Mouse (Mus musculus) kidney, adult 9 months (tissue): Measurements from ENCODE around the gene Gab1.

Source experiments
- DNase-seq: peaks from one replicate; pipeline ENCODE4 v3.0.0; 2022

Gene Gab1

DNA sequence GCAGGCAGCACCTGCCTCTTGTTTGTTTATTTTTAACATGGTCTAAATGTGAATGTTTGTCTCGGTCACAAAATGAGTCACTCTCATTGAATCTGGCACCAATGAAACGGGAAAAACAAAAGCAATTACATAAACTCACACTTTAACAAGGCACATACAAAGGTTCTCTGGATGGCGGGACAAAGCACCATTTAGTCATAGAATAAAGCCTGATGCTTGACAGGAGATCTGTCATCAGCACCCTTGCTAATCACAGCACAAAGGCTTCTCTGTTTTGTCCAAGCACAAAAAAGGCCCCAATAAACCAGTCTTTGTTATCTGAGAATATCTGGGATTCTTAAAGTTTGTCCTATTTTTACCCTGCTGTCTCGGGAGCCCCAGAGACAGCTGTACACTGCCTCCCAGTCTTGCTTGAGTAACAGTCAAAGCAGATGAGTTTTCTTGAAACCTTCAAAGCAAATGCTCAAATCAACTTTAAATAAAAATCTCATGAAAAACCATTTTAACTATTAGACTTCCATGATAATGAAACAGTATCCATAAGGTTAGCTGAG, 76.2 kb downstream of the Gab1 start:
- no peak for DNase-seq

DNA sequence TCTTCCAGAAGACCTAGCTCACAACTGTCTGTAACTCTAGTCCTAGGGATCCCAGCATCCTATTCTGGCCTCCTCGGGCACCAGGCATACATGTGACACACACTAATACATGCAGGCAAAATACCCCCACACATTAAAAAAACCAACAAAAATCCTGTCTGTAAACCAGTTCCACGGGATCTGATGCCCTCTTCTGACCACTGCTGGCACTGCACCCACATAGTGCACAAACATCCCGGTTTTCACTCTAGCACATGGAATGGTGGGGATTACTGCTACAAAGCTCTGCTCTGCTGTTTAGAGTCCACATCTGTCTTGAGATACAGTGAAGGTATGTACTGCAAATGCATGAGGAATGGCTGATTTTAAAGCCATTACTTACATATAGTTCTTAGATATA, 81.5 kb downstream of the Gab1 start:
- DNase-seq, result no peak

DNA sequence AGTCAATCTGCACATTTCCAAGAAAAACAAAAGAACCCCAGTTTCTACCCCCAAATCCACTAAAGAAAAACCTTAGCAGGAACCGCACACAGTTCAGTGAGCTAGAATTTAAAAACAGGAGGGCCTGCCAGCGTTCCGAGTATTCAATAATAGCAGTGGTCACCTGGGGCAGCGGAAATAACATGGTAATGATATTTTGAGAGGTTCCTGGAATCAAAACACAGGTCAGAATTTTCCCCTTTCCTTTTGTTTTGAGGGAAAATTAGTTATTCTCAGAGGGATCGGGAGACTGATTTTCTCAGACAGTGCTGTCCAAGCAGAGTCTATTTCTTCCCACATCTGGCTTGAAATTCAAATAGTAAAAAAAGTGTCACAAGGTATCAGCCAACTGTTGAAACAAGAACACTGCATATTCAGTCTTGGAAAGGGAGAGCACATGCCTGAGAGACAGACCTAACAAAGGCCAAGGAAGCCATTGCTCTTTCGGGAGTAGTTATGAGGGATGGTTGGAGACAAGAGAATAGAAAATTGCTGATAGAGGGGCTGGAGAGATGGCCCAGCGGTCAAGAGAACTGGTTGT, 82.0 kb downstream of the Gab1 start:
- DNase-seq, result no peak

DNA sequence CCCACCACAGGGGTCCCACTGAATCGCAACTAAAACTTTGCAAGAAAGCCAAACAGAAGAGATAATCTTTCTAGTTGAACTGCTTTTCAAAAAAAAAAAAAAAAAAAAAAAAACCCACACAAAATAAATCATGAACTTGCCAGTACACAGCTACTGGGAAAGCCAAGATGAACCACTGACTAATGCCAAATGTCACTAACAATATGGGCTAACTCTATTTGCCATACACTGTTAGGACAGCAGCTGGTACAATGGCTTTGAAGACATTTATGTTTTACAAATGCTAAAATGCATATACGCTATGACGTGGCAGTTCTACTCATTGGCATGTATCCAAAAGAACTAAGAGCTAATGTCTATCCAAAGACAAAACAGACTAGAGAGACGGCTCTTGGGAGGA, 84.2 kb downstream of the Gab1 start:
- DNase-seq, result no peak

DNA sequence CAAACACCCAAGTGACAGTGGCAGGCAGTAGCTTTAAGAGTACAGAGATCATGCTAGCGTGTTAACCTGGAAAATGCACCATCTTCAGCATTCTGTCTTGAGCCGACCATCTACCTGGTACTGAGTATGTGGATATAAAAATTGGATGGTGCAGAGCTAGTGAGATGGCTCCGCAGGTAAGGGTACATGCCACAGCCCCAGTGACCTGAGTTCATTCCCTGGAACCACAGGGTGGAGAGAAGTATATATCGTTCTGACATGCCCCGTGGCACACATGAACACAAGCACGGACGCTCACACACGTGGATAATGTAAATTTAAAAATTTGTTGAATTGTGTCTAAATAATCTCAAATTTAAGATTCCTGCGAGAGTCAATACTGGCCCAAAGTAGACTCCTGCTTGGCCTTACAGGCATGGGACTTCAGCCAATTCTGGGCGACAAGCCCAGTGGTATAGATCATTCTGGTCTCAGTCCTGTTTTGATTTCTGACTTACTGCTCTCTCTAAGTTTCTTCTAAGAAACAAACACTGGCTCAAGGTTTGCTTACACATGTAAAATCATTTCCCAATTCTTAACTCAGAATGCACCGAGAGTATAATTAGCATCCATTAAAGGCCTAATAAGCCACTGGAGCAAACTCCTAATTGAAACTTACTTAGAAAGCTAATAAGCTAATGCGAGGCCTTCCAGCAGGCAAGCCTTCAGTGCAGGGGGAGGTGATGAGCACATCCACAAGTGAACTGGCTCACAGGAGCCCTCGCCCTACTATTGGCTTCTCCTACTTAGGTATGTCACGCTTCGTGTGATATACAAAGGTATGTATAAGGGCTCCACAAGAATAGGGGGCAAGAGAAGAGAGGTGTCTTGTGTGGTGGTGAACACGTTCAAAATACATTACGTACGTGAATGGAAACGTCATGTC, 85.5 kb downstream of the Gab1 start:
- DNase-seq, result no peak

DNA sequence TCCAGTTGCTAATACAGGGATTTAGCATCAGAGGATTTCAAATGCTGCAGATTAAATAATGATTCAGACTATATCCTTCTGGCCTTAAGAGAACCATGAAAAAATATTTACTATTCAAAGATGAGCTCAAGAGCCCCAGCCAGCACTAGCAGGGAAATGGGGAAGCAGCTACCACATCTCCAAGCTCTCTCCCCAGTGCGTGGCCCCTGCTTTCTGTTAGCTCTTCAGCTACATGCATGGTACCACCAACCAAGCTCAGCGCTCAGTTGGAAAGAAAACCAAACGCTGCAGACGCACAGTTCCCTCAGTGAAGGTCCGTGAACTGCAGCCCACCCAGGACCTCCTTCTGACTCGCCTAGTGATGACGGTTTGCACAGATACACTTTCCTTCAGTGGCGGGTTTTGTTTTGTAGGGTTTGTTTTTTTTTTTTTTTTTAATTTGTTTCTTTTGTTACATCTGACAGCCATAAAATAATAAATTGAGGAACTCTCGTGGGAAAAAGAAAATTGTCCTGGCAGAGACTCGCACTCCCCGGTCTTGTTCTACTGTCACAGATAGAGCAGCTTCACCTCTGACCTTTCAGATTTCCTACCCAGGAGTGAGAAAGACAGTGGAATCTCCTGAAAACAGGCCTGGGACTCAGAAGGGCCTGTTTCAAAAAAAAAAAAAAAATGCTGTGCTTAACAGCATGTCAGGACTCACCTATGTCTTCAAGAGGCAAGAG, 86.4 kb downstream of the Gab1 start:
- peak; percentile 60 for DNase-seq

DNA sequence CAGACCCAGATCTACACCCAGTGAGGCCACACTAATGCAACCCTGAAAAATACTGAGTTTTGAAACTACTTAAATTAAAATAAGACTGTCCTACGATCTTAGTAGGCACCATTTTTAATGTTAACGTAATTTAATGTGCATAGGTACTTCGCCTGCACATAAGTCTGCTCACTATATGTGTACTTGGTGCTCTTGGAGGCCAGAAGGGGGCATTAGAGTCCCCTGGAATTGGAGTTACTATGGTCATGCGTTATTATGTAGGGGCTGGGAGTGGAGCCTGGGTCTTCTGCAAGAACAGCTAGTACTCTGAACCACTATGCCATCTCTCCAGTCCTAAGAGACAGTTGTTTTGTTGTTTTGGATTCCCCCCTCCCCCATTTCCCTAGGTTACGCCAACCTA, 88.1 kb downstream of the Gab1 start:
- no peak for DNase-seq

DNA sequence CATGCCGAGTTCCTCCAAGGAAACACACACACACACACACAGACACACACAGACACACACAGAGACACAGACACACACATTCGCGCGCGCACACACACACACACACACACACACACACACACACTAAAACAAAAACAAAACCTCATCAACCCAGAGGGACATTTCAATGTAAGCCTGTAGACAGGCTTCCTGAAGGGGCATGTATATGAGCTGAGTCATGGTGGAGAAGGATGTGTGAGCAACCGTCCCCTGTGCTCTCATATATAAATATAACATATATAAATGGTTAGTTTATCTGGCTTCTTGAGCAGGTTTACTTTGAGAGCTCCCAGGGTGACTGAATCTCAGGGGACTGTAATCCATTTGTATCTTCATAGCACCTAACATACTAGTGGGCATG, 91.0 kb downstream of the Gab1 start:
- no peak for DNase-seq

DNA sequence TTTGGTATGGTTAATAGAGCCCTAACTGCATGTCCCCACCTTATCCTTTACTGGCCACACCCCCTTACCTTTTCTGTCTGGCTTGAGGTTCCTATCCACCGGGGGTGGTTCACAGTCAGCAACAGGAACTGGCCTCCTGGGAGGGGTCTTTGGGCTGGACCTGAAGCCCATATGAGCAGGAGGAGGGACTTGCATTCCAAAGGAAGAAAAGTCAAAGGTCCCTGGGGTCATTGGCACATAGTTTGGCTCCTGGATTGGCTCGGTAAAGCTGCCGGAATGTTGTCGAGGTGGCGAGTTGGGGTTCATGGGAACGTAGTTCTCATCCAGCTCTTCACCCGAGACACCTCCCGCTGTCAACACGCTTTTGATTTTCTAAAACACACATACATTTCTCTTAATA, 95.8 kb downstream of the Gab1 start:
- DNase-seq, result peak; percentile 58

DNA sequence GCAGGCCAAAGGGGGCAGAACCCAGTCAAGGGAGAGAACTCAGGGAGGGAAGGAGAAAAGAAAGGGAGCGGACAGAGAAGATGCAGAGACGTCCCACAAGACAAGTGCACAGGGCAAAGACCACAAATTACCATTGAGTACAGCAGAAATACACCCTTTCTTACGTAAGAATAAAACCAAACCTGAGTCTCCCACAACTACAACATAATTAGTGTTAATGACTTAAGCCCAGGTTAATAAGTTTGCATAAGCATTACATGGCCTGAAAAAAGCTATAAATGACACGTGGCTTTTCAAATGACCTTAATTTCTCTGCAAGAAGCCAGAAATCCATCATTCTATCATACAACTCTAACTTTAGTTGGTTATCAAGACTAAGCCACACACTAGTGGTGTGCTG, 97.0 kb downstream of the Gab1 start:
- DNase-seq, result peak; percentile 56

DNA sequence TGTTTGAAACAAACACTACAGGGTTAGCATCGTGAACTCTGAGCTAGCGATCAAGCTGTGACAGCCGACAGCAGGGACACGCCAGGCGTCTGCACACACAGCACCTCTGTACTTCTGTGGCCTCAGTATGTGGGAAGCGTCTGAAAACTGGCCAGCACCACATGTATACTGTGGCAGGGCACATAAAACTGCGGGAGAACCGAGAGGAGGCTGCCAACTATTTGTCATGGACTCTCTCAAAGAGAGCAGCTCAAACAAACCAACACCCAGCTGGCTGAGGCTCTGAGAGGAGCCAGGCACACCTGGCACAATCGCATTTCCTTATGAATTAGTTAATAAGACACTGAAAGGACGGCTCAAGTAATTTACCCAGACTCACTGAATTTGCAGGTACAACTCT, 99.0 kb downstream of the Gab1 start:
- no peak for DNase-seq

DNA sequence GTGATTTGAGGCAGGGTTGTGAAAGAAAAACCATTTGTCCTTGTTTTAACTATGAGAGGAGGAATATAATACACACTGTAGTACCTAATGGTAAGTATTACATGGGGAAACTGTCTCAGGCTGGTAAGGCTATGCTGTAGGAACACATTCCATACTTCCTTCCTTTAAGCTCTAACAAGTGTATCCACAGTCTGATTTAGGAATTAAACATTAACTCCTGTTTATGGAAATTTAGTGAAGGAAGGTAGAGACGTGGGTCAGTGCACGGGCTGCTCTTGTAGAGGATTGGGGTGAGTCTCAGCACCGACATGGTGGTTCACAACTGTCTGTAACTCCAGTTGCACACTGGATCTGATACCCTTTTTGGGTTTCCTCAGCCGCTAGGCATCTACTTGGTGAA, 100.0 kb downstream of the Gab1 start:
- no peak for DNase-seq

DNA sequence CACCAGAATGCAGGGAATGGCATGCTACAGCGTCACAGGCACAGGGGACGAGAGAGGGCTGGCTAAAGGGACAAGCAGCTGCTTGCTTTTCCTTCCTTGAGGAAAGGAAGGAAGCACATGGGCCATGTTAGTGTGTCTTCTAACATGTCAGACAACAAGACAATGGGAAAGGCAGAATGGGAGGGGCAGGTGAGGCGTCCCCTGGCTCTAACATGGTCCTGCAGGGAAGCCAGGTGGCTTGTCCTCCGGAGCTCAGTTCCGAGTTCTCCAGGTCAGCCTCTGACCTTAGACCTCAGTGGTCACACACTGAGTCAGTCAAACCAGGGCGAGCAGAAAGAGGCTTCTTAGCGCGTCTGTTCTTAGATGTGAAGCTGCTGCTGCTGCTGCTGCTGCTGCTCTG, 103.9 kb downstream of the Gab1 start:
- peak; percentile 30 for DNase-seq

DNA sequence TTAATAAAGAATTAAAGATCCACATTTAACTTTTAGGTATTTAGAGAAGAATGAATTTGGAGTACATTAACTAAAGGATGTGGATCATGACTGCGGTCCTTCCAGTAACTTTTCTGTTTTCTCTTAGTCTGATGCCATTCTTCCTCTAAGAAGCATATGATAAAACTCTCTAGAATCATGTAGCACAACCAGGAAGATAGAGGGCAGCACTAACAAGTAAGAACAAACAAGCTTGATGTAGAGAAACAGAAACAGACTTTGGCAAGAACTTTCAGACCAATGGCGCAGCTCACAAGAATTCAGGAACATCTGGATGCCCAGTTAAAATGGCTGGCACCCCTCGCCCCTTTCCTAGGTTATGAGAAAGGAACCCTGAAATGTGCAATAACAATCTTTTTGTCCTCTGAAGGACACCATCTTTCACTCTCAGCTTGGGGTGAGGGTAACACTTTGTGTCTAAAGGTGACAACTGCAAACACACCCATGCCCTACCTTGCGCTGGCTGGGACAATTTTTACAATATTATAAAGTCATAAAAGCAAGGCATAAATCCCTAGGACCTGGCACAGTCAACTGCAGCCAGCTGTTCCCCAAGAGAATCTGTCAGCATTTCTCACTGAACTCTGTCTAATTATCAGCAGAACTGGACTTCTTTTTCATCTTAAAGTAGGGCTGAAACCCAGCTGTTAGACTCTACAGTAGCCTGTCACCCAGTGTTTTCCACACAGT, 107.4 kb downstream of the Gab1 start:
- peak; percentile 66 for DNase-seq

DNA sequence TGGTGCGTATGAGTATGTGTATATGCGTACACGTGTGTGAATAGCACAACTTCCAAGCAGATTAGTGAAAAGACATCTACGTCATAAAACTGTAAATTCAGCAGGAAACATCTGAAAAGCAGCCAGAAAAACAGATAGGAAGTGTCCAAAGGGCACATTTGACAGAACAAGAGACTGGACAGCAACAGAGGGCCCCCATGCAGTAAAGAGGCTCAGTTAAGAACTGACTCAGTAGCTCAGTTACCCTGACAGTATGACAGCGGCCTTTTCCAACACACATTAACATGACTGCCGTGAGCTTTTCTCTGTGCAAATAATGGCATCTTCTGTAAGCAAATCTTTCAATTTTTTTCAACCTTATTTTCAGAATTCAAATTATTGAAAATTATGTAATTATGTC, 111.9 kb downstream of the Gab1 start:
- no peak for DNase-seq

DNA sequence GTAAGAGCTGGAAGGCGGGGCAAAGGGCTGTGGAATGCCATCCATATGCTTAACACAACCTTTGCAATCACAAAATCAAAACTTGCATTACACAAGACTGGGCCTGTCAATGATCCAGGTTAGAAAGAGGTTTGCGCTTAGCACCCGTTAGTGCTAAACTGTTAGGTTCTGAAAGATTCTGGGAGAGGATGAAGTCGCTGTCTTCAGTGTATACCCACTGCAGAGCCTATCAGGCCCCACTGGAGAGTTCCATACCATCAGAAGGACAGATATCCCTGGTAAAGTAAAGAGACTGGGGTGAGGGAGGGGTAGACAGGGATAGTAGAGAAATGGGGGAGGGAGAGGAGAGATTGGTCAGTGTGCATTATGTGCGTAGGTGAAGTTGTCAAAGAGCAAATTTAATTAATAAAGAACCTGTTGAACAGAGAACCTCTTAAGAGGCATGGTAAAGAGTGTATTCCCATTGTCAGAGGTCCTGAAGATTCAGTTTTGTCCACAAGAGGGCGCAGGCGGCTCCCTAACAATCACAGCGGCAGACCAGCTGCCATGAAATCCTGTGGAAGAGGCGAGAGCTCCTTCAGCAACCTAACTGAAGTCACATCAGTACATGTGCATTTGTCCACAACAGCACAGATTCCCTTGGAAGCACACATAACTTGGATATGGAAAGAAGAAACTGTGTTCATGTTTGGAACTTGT, 127.2 kb downstream of the Gab1 start:
- DNase-seq, result peak; percentile 86

DNA sequence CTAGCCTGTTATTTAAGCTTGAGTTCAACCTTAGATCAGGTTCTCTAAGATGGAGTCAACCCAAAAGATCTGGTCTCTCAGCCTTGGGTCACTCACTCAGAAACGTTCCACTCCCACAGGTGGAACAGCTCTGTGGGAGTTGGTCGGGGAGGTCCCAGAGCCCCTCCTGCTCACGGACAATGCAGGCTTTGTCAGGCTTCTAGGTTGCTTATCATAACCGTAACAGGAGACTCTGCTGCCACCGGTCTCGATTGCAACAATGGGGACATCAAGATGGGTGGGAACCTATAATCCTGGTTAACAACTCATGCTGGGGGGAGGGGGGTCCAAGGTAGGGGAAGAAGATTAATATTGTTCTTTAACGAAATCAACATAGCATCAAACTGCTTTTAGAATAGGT, 127.9 kb downstream of the Gab1 start:
- DNase-seq, result no peak

DNA sequence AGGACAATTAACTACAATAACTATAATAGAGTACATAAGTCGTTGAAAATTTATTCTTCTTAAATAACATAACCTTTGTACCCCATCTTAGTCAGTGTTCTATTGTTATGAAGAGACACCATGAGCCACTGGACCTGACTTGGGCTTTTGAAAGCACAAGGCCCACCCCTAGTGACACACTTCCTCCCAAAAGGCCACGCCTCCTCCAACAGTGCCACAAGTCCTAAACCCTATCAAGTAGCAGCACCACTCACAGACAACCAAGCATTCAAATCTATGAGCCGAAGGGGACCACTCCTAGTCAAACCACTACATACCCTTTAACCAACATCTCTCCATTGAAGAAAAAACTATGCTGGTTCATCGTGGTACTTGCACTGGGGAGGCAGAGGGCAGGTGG, 131.2 kb downstream of the Gab1 start:
- DNase-seq, result no peak

DNA sequence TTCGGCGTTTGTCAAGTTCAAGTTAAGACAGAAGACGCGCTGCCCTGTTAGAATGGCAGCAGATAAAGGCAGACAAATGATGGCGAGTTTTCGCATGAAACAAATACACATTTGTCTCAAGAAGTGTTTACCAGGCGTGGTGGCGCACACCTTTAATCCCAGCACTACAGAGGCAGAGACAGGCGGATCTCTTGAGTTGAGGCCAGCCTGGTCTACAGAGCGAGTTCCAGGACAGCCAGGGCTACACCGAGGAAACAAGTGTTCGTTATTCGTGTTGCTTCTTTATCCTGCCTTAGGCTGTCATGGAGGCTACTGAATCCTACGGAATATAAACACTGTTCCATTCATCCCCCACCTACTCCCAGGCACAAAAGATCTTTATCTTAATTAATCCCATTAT, 140.4 kb downstream of the Gab1 start:
- DNase-seq, result no peak

DNA sequence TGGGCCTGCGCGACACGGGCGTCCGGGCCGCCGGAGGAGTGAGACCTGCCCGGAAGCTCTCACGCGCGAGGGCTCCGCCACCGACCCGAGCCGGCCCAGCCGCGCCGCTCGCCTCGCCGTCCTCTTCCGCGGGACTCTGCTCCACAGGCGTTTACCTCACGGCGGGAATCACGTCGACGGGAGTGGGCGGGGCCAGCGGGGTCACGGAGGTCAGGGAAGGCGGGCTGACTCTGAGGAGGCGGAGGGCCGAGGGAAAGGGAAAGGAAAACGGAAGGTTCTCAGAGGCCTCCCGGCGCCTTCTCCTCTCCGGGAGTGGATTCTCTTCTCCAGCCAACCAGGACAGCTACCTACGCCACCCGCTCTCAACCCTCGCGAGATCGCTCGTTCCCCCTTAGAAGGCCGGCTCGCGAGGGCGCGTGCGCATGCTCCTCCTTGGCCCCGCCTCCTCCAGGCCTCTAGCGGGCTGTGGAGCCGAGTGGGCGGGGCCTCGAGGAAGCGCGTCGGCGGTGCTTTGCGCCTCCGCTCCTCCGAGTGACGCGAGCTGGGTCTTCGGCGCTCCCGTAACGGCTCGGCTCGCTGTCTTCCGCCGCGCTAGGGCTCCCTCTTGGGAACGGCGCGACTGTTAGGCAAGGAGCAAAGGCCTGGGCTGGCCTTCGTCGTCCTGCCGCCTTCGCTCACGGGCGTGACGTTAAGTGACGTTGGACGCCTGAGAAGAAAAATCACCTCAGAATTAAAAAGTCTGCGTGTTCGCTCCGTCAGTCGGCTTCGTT, 141.0 kb downstream of the Gab1 start, which contains the start of gene Smarca5:
Smarca5 (minus strand) TSS at position 343 of the 770 bp plus-strand sequence.
- DNase-seq, result peak; percentile 97

DNA sequence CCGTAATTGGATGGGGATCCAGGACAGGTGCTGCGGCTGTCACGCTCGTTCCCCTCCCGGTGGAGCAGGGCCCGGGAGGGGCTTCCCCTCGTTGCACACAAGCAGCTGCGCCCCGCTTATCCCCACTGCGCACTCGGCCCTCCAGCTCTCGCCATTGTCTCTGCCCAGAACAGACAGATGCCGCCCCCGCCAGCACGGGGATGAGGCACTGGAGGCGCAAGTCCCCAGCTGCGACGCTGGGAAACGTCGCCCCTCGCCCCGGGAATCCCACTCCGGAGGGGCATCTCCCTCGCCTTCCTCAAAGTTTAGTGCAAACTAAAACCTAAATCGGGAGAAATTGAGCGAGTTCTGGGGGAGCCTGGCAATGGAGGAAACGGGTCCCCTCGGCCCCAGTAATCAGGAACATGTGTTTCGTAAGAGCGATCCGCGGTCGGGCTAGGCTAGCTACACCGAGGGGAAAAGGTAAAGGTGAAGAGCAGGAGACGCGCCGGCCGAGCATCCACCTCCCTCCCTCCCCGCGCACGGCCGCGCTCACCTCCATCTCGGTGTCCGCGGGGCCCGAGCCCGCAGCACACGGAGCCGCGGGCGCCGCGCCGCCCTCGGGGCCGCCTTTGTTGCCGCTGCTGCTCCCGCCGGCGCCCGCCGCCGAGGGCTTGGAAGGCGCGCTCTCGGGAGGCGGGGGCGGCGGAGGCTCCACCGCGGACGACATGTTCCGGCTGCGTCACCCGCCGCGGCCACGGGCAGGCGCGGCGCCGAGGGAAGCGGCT, 141.7 kb downstream of the Gab1 start:
- peak; percentile 36 for DNase-seq
